Mouse (Mus musculus) myocyte (in vitro differentiated cells): Measurements from ENCODE around the gene Pknox2. TPM values are rescaled to one million over a fixed set of nuclear protein-coding genes. Genes with fewer than 3 reads are reported as not detected.
A peak's percentile ranks its signal among the peaks of the same experiment; 100 is the strongest.

Experiments used
- H3K27me3 ChIP-seq: one replicate; pipeline ENCODE4 v1.6.1; 2011; ENCODE audit not compliant: control insufficient read depth, insufficient read depth, insufficient read length
- H3K36me3 ChIP-seq: one replicate; pipeline ENCODE4 v1.6.1; 2011; ENCODE audit not compliant: control insufficient read depth, insufficient read depth
- H3K4me2 ChIP-seq: one replicate; pipeline ENCODE4 v1.6.1; 2011; ENCODE audit warnings: low read depth, control low read depth
- H3K4me3 ChIP-seq: one replicate; pipeline ENCODE4 v1.5.1; 2011; ENCODE audit warnings: mild to moderate bottlenecking, control low read depth, moderate library complexity
- H3K79me2 ChIP-seq: one replicate; pipeline ENCODE4 v1.6.1; 2011; ENCODE audit not compliant: control insufficient read depth, insufficient read depth
- H3ac ChIP-seq: one replicate; pipeline ENCODE4 v1.6.1; 2011; ENCODE audit not compliant: control insufficient read depth, insufficient read length
- CEBPB ChIP-seq: IDR thresholded peaks from 2 replicates; pipeline ENCODE4 v1.6.1; 2011; ENCODE audit warnings: mild to moderate bottlenecking, moderate library complexity; ENCODE audit not compliant: poor library complexity, insufficient read depth, severe bottlenecking
- E2F4 ChIP-seq: IDR thresholded peaks from one replicate; pipeline ENCODE4 v1.6.1; 2011; ENCODE audit warnings: mild to moderate bottlenecking, control low read depth, moderate library complexity; ENCODE audit not compliant: insufficient read depth
- MAX ChIP-seq: IDR thresholded peaks from one replicate; pipeline ENCODE4 v1.6.1; 2011; ENCODE audit warnings: low read depth, mild to moderate bottlenecking, control low read depth
- MYOD1 ChIP-seq, 3 experiments: IDR thresholded peaks; one replicate each; pipeline ENCODE4 v1.6.1; 2011; ENCODE audit warnings: control low read depth in 2 of 3, low read depth in 2 of 3, mild to moderate bottlenecking in 2 of 3, moderate library complexity in 1 of 3; ENCODE audit not compliant: insufficient read length in 2 of 3, control insufficient read depth in 1 of 3
- MYOG ChIP-seq, 3 experiments: IDR thresholded peaks; one replicate each; pipeline ENCODE4 v1.6.1; 2011; ENCODE audit warnings: control low read depth in 2 of 3, low read depth in 2 of 3, mild to moderate bottlenecking in 2 of 3; ENCODE audit not compliant: insufficient read length in 2 of 3, control insufficient read depth in 1 of 3, insufficient read depth in 1 of 3
- POLR2A ChIP-seq: IDR thresholded peaks from one replicate; pipeline ENCODE4 v1.6.1; 2011; ENCODE audit warnings: low read depth, mild to moderate bottlenecking, control low read depth, moderate library complexity; ENCODE audit not compliant: insufficient read length
- POLR2AphosphoS2 ChIP-seq: IDR thresholded peaks from one replicate; pipeline ENCODE4 v1.6.1; 2011; ENCODE audit warnings: low read depth, control low read depth; ENCODE audit not compliant: insufficient read length
- REST ChIP-seq: IDR thresholded peaks from one replicate; pipeline ENCODE4 v1.6.1; 2011; ENCODE audit warnings: mild to moderate bottlenecking, control low read depth, moderate library complexity; ENCODE audit not compliant: insufficient read depth, insufficient read length
- SRF ChIP-seq: IDR thresholded peaks from one replicate; pipeline ENCODE4 v1.6.1; 2011; ENCODE audit warnings: low read depth; ENCODE audit not compliant: control insufficient read depth, insufficient read length
- TCF12 ChIP-seq: IDR thresholded peaks from one replicate; pipeline ENCODE4 v1.6.1; 2011; ENCODE audit warnings: mild to moderate bottlenecking, control low read depth; ENCODE audit not compliant: poor library complexity, insufficient read depth, severe bottlenecking
- TCF3 ChIP-seq: IDR thresholded peaks from one replicate; pipeline ENCODE4 v1.6.1; 2011; ENCODE audit warnings: low read depth, control low read depth; ENCODE audit not compliant: insufficient read length
- USF1 ChIP-seq: IDR thresholded peaks from one replicate; pipeline ENCODE4 v1.6.1; 2011; ENCODE audit warnings: low read depth, mild to moderate bottlenecking, control low read depth, moderate library complexity
- polyA plus RNA-seq: library from polyadenylated mRNA; unstranded; fragments of >200 nt; fragmentation: generic; extraction: Trizol; gene quantifications from one replicate; pipeline ENCODE4 v1.2.1, GENCODE M21; 2012; ENCODE audit warnings: missing spikeins

Gene Pknox2
- polyA plus RNA-seq, 1 experiment: 20.4 TPM

DNA sequence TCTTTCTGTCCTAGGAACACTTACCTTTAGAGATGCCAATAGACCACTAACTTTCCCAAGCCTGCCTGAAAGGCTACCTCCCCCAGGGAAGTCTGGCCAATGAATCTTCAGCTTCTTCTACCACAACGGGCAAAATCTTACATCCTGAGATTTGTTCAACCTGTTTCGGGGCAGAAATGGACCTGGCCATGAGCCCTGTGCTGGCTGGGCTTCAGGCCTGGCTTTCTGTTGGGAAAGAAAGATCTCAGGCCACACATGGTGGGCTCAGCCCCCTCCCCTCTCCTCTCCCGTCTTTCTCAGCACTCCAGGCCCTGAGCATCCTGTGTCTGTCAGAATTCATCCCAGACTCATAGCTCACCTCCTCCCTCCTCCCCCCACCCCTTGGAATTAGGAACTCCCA is 228.6 kb downstream of the Pknox2 start:
- no peak overlapping the region for H3ac ChIP-seq
- peaks cover 4% of the 10 kb centered on the region for H3K36me3 ChIP-seq
- H3K79me2 ChIP-seq: no peaks in the 10 kb centered on the region
- H3K27me3 ChIP-seq: no peaks in the 10 kb centered on the region
- no peak overlapping the region for H3K4me3 ChIP-seq
- TF ChIP-seq USF1 (no peak), CEBPB (no peak), POLR2AphosphoS2 (no peak), TCF12 (no peak), POLR2A (no peak), E2F4 (no peak), TCF3 (no peak), MAX (no peak), REST (no peak), SRF (no peak), MYOD1 (IDR thresholded peaks at IDR 0.05; ENCODE audit: control insufficient read depth in 1 of 3, insufficient read length in 2 of 3, low read depth in 2 of 3) (no peak), MYOG (IDR thresholded peaks at IDR 0.05; ENCODE audit: control insufficient read depth in 1 of 3, insufficient read depth in 1 of 3, insufficient read length in 2 of 3, low read depth in 2 of 3) (no peak)
- no peak overlapping the region for H3K4me2 ChIP-seq

DNA sequence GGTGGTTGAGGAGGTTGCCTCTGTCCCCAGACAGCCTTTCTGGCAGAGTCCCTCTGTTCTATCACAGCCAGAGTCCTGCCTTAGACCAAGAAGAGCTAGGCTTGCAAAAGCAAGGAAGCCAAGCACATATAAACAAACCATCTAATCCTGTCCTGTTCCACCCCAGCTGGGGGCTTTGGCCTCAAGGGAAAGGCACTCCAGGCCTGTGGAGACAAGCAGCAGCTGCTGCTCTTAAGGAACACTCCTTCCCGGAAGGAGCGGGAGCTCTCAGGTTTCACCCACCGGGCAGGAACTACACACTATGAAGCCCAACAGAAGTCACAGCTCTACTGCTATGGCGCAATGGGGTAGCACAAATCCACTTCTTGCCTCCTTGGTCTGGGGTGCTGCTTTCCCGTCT is 230.3 kb downstream of the Pknox2 start:
- TF ChIP-seq E2F4: no peak
- no peak for TF ChIP-seq SRF
- no peak for TF ChIP-seq POLR2AphosphoS2
- TF ChIP-seq MYOG (IDR thresholded peaks at IDR 0.05; ENCODE audit: control insufficient read depth in 1 of 3, insufficient read depth in 1 of 3, insufficient read length in 2 of 3, low read depth in 2 of 3): peak; percentile 28 to 92 (median 90)
- peak; percentile 71 for TF ChIP-seq TCF12
- TF ChIP-seq CEBPB: peak; percentile 62; the same call in 1 of the 2 replicates
- TF ChIP-seq POLR2A: no peak
- TF ChIP-seq TCF3: no peak
- no peak for TF ChIP-seq USF1
- no peak for TF ChIP-seq REST
- no peak for TF ChIP-seq MAX
- TF ChIP-seq MYOD1 (IDR thresholded peaks at IDR 0.05; ENCODE audit: control insufficient read depth in 1 of 3, insufficient read length in 2 of 3, low read depth in 2 of 3): peak; percentile 74 to 88 (median 86)
- Histone ChIP-seq H3K27me3 (no peaks in the 10 kb centered on the region), H3K4me3 (no peak overlapping the region), H3ac (no peak overlapping the region), H3K36me3 (no peaks in the 10 kb centered on the region), H3K4me2 (peak overlapping the region; percentile 62), H3K79me2 (no peaks in the 10 kb centered on the region)

- H3K4me3 ChIP-seq: no peak overlapping the region
- no peaks in the 10 kb centered on the region for H3K36me3 ChIP-seq
- TF ChIP-seq TCF12 (no peak), MYOD1 (IDR thresholded peaks at IDR 0.05; ENCODE audit: control insufficient read depth in 1 of 3, insufficient read length in 2 of 3, low read depth in 2 of 3) (peak in 1 of 3 experiments; percentile 18)
- no peak overlapping the region for H3ac ChIP-seq
- no peaks in the 10 kb centered on the region for H3K27me3 ChIP-seq
- no peaks in the 10 kb centered on the region for H3K79me2 ChIP-seq
- H3K4me2 ChIP-seq: peak overlapping the region; percentile 62
These were observed 230.8 kb downstream of the Pknox2 start for GRCm38 (mm10) chr9:36916362-36916761.

GRCm38 (mm10) chr9:36905452-36905851 is 241.8 kb downstream of the Pknox2 start:
- Histone ChIP-seq H3K4me3 (no peak overlapping the region), H3K36me3 (peaks cover 4% of the 10 kb centered on the region)
- TF ChIP-seq TCF3 (no peak), SRF (no peak), USF1 (no peak), MAX (no peak), MYOD1 (IDR thresholded peaks at IDR 0.05; ENCODE audit: control insufficient read depth in 1 of 3, insufficient read length in 2 of 3, low read depth in 2 of 3) (peak in 2 of 3 experiments; percentile 68 to 77), MYOG (IDR thresholded peaks at IDR 0.05; ENCODE audit: control insufficient read depth in 1 of 3, insufficient read depth in 1 of 3, insufficient read length in 2 of 3, low read depth in 2 of 3) (peak in 1 of 3 experiments; percentile 49), TCF12 (no peak)

GRCm38 (mm10) chr9:36900464-36900863 is 246.7 kb downstream of the Pknox2 start:
- Histone ChIP-seq H3K4me3 (no peak overlapping the region), H3K79me2 (no peaks in the 10 kb centered on the region), H3K4me2 (no peak overlapping the region), H3K27me3 (no peaks in the 10 kb centered on the region), H3K36me3 (peaks cover 4% of the 10 kb centered on the region), H3ac (no peak overlapping the region)
- no peak for TF ChIP-seq MYOG (IDR thresholded peaks at IDR 0.05; ENCODE audit: control insufficient read depth in 1 of 3, insufficient read depth in 1 of 3, insufficient read length in 2 of 3, low read depth in 2 of 3)
- TF ChIP-seq POLR2A: no peak
- TF ChIP-seq CEBPB: no peak
- no peak for TF ChIP-seq TCF12
- no peak for TF ChIP-seq E2F4
- no peak for TF ChIP-seq TCF3
- TF ChIP-seq POLR2AphosphoS2: no peak
- no peak for TF ChIP-seq SRF
- no peak for TF ChIP-seq USF1
- no peak for TF ChIP-seq MAX
- no peak for TF ChIP-seq MYOD1 (IDR thresholded peaks at IDR 0.05; ENCODE audit: control insufficient read depth in 1 of 3, insufficient read length in 2 of 3, low read depth in 2 of 3)

More at GRCm38 (mm10) chr9:36905452-36905851, 241.8 kb downstream of the Pknox2 start:
- Histone ChIP-seq H3K4me2 (no peak overlapping the region), H3ac (no peak overlapping the region), H3K27me3 (no peaks in the 10 kb centered on the region), H3K79me2 (no peaks in the 10 kb centered on the region)
